Mouse (Mus musculus): ENCODE data around the gene Xpr1. TPM values are rescaled to one million over a fixed set of nuclear protein-coding genes. Genes with fewer than 3 reads are reported as not detected.

Gene Xpr1
- 97.8 TPM for polyA plus RNA-seq (2014; fragmentation: Illumina TruSeq; extraction: RNeasy Lipid Tissue Mini Kit (QIAGEN cat#74804))

GRCm38 (mm10) chr1:155416701-155417677 lies at the start of gene Xpr1:
Xpr1 (minus strand) TSS chr1:155417415.

GRCm38 (mm10) chr1:155243797-155244770 lies 173.1 kb downstream of the Xpr1 start, which contains the start of gene BC034090:
BC034090 (minus strand) TSS chr1:155244444.

Other genes starting within 250 kb of the Xpr1 start
- gene BC034090, start 173.0 kb downstream of the Xpr1 start, polyA plus RNA-seq (2014; fragmentation: Illumina TruSeq; extraction: RNeasy Lipid Tissue Mini Kit (QIAGEN cat#74804)): 5.1 TPM
- 85.6 TPM for gene Acbd6, start 140.7 kb upstream of the Xpr1 start, polyA plus RNA-seq (2014; fragmentation: Illumina TruSeq; extraction: RNeasy Lipid Tissue Mini Kit (QIAGEN cat#74804))

All from ovary, adult 10 weeks (tissue).